Mouse (Mus musculus): Measurements from ENCODE around the gene Fbxo47. TPM values are rescaled to one million over a fixed set of nuclear protein-coding genes. Genes with fewer than 3 reads are reported as not detected.

Fbxo47 gene
- polyA plus RNA-seq (2016; fragmentation: Nextera tagmentation; extraction: Ambion mirVana), result 0.72 and 0.85 TPM in 2 replicates

DNA sequence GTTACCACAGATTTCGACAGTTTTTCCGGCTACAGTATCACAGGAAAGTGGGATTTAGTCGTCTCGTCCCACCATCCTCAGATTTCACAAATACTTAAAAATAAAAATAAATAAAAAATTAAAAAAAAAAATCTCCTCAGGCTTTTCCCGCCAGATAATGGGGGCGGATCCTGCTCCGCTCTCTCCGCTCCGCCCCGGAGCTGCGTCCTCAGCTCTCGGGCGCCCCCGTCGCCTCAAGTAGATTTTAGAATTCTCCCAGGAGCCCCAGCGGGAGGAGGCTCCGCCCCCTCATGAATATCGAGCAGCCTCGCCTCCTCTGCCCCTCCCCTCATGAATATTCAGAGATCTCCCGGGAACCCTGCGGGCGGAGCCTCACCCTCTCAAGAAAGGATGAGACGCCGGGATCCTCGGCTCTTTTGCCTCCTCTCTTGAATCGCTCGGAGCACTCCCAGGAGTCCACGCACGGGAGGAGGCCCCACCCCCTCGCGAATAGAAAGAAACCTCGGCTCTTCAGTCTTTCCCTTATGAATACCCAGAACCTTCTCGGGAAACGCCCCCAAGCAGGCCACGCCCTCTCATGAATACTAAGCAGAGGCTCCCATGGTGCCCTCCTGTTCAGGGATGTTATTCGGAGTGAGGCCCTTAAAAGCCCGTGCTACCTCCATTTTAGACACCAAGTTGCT lies at the start of gene Fbxo47:
Gene Fbxo47, minus strand, starts transcription at position 237 of the 683 bp plus-strand sequence.
- peak within 1 kb of the TSS; percentile 33; the same call in 1 of the 2 replicates for H3K9ac ChIP-seq
- H3K27ac ChIP-seq, result peak within 1 kb of the TSS; percentile 57; the same call in 1 of the 2 replicates
- ATAC-seq (ENCODE audit: low FRiP score, low read depth), result peak; percentile 96
- no peaks in the 10 kb centered on the region for H3K4me1 ChIP-seq
- no peaks in the 10 kb centered on the region for H3K27me3 ChIP-seq (replicated peaks)
- H3K4me3 ChIP-seq, result peak within 1 kb of the TSS; percentile 57
- WGBS, result under 1% methylated on average over 37 of the region's 37 CpGs
- H3K36me3 ChIP-seq, result no peaks in the 10 kb centered on the region
- H3K9me3 ChIP-seq, result no peaks in the 10 kb centered on the region
- peak within 1 kb of the TSS; percentile 61 for H3K4me2 ChIP-seq (replicated peaks)

DNA sequence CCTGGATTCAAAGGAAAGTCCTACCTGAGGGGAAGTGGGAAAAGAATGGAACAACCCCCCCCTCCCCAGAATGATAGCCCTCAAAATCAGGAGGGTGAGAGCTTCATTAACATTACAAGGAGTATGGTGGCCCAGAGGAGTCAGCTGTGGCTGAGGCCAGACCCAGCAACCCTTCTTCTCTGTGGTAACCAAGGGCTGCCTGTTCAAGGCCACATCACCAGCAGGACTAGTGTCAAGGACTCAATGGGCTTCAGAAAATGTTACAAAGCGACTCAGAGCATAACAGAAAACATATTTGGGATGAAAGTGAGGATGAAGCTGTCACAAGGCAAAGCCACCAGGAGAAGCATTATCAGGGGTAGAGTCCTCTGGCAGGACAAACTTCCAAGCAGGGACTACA lies 49.6 kb upstream of the Fbxo47 start:
- Histone ChIP-seq H3K36me3 (no peaks in the 10 kb centered on the region), H3K4me3 (no peak overlapping the region), H3K9me3 (no peaks in the 10 kb centered on the region), H3K27me3 (replicated peaks) (no peaks in the 10 kb centered on the region), H3K9ac (no peak overlapping the region), H3K27ac (no peak overlapping the region), H3K4me2 (replicated peaks) (no peak overlapping the region), H3K4me1 (no peaks in the 10 kb centered on the region)
- no peak for ATAC-seq (ENCODE audit: low FRiP score, low read depth)
- WGBS, result 72% methylated on average over 1 of the region's 1 CpGs

DNA sequence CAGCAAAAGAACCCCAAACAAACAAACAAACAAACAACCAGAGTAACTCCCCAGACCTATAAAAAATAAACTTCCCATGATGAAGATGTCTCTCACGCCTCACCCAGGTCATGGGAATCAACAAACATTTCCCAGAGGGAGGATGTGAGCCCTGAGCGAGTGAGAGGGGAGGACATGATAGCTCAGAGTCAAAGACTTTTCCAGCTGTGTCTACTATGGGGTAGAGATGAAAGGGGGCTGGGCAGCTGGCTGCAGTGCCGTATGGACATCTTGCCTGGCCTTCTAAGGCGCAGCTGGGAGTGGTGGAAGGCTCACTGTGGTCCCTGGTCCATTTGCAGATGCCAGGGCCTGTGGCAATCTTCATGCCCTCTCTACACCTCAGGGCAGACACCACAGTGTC lies 45.0 kb upstream of the Fbxo47 start:
- Histone ChIP-seq H3K27me3 (replicated peaks) (no peaks in the 10 kb centered on the region), H3K4me3 (no peak overlapping the region), H3K27ac (no peak overlapping the region), H3K36me3 (no peaks in the 10 kb centered on the region), H3K4me1 (no peaks in the 10 kb centered on the region), H3K4me2 (replicated peaks) (no peak overlapping the region), H3K9ac (no peak overlapping the region), H3K9me3 (no peaks in the 10 kb centered on the region)
- ATAC-seq (ENCODE audit: low FRiP score, low read depth), result no peak
- WGBS, result 67% methylated on average over 4 of the region's 4 CpGs

DNA sequence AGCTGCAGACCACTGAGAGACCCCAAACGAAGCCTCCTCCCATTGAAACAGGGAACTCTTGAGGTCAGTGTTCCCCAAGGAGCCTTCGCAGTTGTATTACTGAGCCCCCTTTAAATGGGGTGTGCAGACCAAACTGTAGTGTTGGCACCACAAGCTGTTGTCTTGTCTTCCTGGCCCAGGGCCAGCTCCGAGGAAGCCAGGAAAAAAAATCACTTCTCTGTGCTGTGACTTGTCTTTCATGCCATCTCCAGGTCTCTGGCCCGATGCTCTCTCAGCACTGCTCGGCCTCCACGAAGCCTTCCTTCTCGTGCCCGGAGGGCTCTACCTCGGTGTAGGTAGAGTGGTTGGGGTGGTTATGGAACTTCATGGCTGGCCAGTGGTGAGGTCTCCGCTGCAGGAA lies 40.3 kb upstream of the Fbxo47 start:
- ATAC-seq (ENCODE audit: low FRiP score, low read depth), result no peak
- WGBS, result 94% methylated on average over 10 of the region's 10 CpGs
- H3K9me3 ChIP-seq, result no peaks in the 10 kb centered on the region
- no peak overlapping the region for H3K4me3 ChIP-seq
- H3K4me1 ChIP-seq, result no peaks in the 10 kb centered on the region
- no peak overlapping the region for H3K9ac ChIP-seq
- no peak overlapping the region for H3K27ac ChIP-seq
- H3K36me3 ChIP-seq, result no peaks in the 10 kb centered on the region
- H3K27me3 ChIP-seq (replicated peaks), result no peaks in the 10 kb centered on the region
- no peak overlapping the region for H3K4me2 ChIP-seq (replicated peaks)

DNA sequence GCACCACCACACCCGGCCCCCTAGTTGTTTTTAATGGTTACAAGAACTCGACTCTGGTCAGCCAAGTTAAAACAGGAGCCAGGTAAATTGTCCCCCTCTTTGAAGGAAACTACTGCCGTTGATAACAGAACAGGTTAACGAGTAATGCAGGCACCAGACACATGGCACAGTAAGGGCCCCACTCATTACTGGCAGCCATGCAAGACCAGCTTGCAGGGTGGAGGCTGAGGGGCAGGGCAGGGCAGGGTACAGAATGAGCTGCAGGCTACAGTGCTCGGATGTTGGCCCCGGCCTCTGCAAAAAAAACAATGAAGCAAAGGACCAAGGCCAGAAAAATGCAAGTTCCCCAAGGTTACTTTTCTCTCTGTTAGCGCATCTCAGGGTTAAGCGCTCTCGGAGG lies 39.7 kb upstream of the Fbxo47 start:
- no peak for ATAC-seq (ENCODE audit: low FRiP score, low read depth)
- 87% methylated on average over 9 of the region's 9 CpGs for WGBS
- H3K9me3 ChIP-seq, result no peaks in the 10 kb centered on the region
- H3K9ac ChIP-seq, result no peak overlapping the region
- H3K4me1 ChIP-seq, result no peaks in the 10 kb centered on the region
- no peak overlapping the region for H3K27ac ChIP-seq
- H3K27me3 ChIP-seq (replicated peaks), result no peaks in the 10 kb centered on the region
- no peaks in the 10 kb centered on the region for H3K36me3 ChIP-seq
- H3K4me2 ChIP-seq (replicated peaks), result no peak overlapping the region
- no peak overlapping the region for H3K4me3 ChIP-seq

DNA sequence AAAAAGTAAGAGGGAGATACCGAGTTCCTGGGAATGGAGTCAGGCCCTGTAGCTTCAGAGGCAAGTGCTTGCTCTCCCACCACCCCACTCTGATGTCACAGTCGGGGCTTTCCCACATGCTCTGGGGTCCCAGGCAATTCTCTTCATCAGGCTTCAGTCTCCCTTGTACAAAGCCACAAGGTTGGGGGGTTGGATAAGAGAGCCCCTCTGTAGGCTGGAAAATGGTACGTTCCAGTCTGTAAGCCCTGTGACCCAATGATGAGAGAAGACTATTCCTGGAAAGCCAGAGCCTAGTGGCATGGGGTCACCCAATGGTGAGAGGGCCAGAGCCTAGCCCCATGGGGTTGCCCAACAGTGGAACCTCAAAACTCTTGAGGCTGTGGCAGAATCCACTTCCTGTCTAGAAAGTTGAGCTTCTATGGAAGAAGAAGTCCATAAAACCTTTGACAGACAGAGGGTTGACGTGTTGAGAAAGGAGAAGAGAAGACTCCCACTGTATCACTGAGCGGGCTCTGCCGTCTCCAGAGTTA lies 32.1 kb upstream of the Fbxo47 start:
- WGBS, result 90% methylated on average over 6 of the region's 6 CpGs
- H3K27me3 ChIP-seq (replicated peaks), result no peaks in the 10 kb centered on the region
- no peak overlapping the region for H3K9ac ChIP-seq
- H3K27ac ChIP-seq, result no peak overlapping the region
- H3K4me2 ChIP-seq (replicated peaks), result no peak overlapping the region
- no peak overlapping the region for H3K4me3 ChIP-seq
- H3K4me1 ChIP-seq, result no peaks in the 10 kb centered on the region
- no peaks in the 10 kb centered on the region for H3K9me3 ChIP-seq
- H3K36me3 ChIP-seq, result no peaks in the 10 kb centered on the region
- no peak for ATAC-seq (ENCODE audit: low FRiP score, low read depth)

DNA sequence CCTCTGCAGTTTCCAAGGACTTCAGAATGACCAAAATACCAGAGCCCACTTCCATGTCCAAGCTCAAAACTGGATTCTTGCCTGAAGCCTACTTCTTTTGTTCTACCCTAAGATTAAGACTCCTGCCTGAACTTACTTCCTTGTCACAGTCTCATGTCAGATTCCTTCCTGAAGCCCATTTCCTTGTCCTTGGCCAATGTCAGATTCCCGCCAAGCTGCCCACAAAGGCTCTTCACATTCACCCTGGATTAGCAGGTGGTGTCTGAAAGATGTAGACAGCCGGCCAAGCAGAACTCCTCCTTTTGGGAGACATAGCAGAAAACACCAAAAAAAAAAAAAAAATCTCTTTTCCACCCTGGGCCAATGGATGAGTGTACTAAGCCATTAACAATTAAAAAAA lies 31.5 kb upstream of the Fbxo47 start:
- no peaks in the 10 kb centered on the region for H3K27me3 ChIP-seq (replicated peaks)
- no peak overlapping the region for H3K9ac ChIP-seq
- no peaks in the 10 kb centered on the region for H3K9me3 ChIP-seq
- H3K36me3 ChIP-seq, result no peaks in the 10 kb centered on the region
- no peak overlapping the region for H3K4me3 ChIP-seq
- no peak for ATAC-seq (ENCODE audit: low FRiP score, low read depth)
- H3K4me2 ChIP-seq (replicated peaks), result no peak overlapping the region
- 86% methylated on average over 2 of the region's 2 CpGs for WGBS
- no peaks in the 10 kb centered on the region for H3K4me1 ChIP-seq
- H3K27ac ChIP-seq, result no peak overlapping the region

DNA sequence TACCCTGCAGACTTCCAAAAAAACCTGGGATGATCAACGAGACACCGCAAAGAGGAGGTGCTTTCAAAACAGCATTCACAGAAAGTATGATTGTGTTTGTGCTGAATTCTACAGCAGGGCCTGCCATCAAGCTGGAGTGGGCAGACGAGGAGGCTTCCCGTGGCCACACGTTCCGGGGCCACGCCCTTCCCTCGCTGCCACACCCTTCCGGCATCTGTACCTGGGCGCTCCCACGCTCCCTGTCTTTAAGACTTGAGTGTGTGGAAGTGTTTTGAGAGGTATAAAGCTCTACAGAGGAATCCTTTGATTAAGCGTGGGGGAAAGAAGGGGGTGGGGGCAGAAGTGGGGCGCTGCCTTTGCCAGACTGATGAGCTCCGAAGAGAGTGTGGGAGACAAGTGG lies 29.2 kb upstream of the Fbxo47 start:
- Histone ChIP-seq H3K4me2 (replicated peaks) (no peak overlapping the region), H3K4me3 (no peak overlapping the region), H3K9ac (no peak overlapping the region), H3K9me3 (no peaks in the 10 kb centered on the region), H3K4me1 (no peaks in the 10 kb centered on the region), H3K27me3 (replicated peaks) (no peaks in the 10 kb centered on the region), H3K27ac (no peak overlapping the region), H3K36me3 (no peaks in the 10 kb centered on the region)
- no peak for ATAC-seq (ENCODE audit: low FRiP score, low read depth)
- WGBS, result 90% methylated on average over 14 of the region's 14 CpGs

DNA sequence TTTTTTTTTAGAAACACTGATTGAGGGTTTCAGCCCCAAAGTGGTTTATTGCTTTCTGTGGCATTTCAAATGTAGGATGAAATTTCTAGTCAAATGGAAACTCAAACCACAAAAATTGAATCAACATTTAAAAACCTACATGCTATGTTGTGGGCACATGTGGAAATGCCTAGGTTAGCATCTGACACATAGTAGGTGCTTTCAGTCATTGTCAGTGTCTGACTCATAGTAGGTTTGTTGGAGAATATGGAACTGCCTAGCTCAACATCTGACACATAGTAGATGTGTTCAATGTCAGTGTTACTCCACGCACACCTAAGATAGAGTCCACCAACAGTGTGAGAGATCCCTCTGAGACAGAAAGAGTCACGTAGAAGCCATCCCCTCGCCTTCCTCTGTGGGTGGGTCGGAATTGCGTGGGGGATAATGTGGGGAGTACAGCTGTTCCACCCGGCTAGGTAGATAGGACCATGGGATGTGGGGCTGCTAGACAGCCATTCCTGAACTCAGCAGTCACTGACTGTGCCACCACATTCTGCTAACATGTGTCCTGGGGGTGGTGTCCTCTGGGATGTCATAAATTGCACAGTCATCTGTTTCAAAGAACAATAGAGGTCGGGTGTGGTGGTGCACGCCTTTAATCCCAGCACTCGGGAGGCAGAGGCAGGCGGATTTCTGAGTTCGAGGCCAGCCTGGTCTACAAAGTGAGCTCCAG lies 24.8 kb upstream of the Fbxo47 start:
- Histone ChIP-seq H3K9me3 (no peaks in the 10 kb centered on the region), H3K4me1 (no peaks in the 10 kb centered on the region), H3K4me2 (replicated peaks) (no peak overlapping the region), H3K27ac (no peak overlapping the region), H3K36me3 (no peaks in the 10 kb centered on the region), H3K27me3 (replicated peaks) (no peaks in the 10 kb centered on the region; the same call in 1 of the 2 replicates), H3K9ac (no peak overlapping the region), H3K4me3 (no peak overlapping the region)
- ATAC-seq (ENCODE audit: low FRiP score, low read depth), result no peak
- 87% methylated on average over 11 of the region's 11 CpGs for WGBS

DNA sequence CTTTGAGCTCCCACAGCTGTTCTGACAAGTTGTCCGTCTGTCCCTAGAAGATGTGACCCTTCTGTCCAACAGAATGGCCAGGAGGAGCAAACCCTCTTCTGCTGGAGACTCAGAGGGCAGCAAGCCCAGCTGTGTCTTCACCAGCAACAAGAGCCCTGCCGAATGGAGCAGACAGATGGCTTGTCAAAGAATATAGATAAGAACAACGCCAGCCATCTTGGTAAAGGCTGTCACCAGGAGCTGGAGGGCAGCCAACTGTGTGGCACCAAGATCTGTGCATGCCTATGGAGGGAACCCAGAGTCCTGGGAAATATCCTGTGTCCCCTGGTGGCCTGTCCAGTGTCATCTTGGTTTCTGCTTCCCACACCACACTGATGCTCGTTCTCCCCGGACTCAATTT lies 24.0 kb upstream of the Fbxo47 start:
- H3K27ac ChIP-seq, result no peak overlapping the region
- 92% methylated on average over 5 of the region's 5 CpGs for WGBS
- H3K9me3 ChIP-seq, result no peaks in the 10 kb centered on the region
- no peaks in the 10 kb centered on the region; the same call in 1 of the 2 replicates for H3K27me3 ChIP-seq (replicated peaks)
- no peaks in the 10 kb centered on the region for H3K4me1 ChIP-seq
- H3K9ac ChIP-seq, result no peak overlapping the region
- H3K4me2 ChIP-seq (replicated peaks), result no peak overlapping the region
- no peaks in the 10 kb centered on the region for H3K36me3 ChIP-seq
- no peak overlapping the region for H3K4me3 ChIP-seq
- ATAC-seq (ENCODE audit: low FRiP score, low read depth), result no peak

DNA sequence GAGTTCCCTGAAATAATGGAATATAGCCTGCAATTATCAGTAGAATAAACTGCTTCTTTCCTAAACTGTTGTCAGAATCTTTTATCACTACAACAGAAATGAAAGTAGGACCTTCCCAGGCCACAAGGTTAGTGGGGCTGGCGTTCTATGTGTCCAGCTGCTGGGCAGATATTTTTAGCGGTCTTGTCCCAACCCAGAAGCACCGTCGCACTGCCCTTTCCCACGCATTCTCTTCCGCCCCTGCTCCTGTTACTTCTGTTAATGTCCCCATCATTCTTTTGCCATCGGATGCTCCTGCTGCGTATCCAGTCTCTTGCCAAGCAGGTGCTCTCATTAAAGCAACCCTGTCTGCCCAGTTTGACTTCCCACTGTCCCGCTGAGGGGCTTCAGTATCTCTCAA lies 23.0 kb upstream of the Fbxo47 start:
- WGBS, result 90% methylated on average over 9 of the region's 9 CpGs
- Histone ChIP-seq H3K36me3 (no peaks in the 10 kb centered on the region), H3K27me3 (replicated peaks) (no peaks in the 10 kb centered on the region; the same call in 1 of the 2 replicates), H3K9me3 (no peaks in the 10 kb centered on the region), H3K4me3 (no peak overlapping the region), H3K4me1 (no peaks in the 10 kb centered on the region), H3K27ac (no peak overlapping the region), H3K9ac (no peak overlapping the region), H3K4me2 (replicated peaks) (no peak overlapping the region)
- no peak for ATAC-seq (ENCODE audit: low FRiP score, low read depth)

DNA sequence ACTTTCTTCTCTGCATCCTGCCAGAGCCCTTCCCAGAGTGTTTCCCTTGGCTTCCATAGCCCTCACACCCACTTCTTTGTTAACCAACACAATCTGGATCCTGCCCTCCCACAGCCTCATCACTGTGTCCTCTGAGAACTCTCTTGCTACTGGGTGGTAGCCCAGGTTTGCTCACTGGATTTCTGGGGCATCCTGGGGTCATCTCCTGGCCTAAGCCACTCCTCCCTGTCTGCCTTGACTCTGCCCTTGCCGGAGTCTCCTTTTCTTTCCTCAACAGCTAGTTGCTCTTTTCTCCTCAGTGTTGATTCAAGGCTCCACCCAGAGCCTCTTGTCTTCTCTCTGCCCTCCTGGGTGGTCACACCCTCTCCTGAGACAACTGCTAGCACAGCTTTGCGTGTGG lies 22.0 kb upstream of the Fbxo47 start:
- no peaks in the 10 kb centered on the region for H3K4me1 ChIP-seq
- H3K27me3 ChIP-seq (replicated peaks), result no peaks in the 10 kb centered on the region; the same call in 1 of the 2 replicates
- 62% methylated on average over 2 of the region's 2 CpGs for WGBS
- ATAC-seq (ENCODE audit: low FRiP score, low read depth), result no peak
- H3K4me2 ChIP-seq (replicated peaks), result no peak overlapping the region
- H3K27ac ChIP-seq, result no peak overlapping the region
- no peak overlapping the region for H3K9ac ChIP-seq
- no peaks in the 10 kb centered on the region for H3K36me3 ChIP-seq
- no peaks in the 10 kb centered on the region for H3K9me3 ChIP-seq
- no peak overlapping the region for H3K4me3 ChIP-seq

Data from neural tube, embryonic 12.5 days (tissue).